Mouse (Mus musculus): ENCODE results near the gene Peg10. TPM values are rescaled to one million over a fixed set of nuclear protein-coding genes. Genes with fewer than 3 reads are reported as not detected.

Peg10 gene
- 9.3 and 9.8 TPM in 2 replicates for polyA plus RNA-seq (2014; fragmentation: Nextera tagmentation; extraction: Ambion mirVana)

- ATAC-seq (peak; percentile 62), DNase-seq (ENCODE audit: low spot score) (peak; percentile 83)
- no peaks in the 10 kb centered on the region for H3K36me3 ChIP-seq (ENCODE audit: control insufficient read depth, insufficient read depth, low read length)
- peak within 1 kb of the TSS; percentile 57 for H3K4me2 ChIP-seq (ENCODE audit: low read length)
- no peaks in the 10 kb centered on the region for H3K27me3 ChIP-seq (replicated peaks; ENCODE audit: control insufficient read depth, insufficient read depth, low read length)
- peaks cover 6% of the 10 kb centered on the region; the same call in 1 of the 2 replicates for H3K9me3 ChIP-seq (replicated peaks; ENCODE audit: control insufficient read depth, low read length)
- WGBS, result 52% methylated on average over 27 of the region's 38 CpGs
- H3K27ac ChIP-seq (ENCODE audit: low read depth, low read length), result peak within 1 kb of the TSS; percentile 83
- peak within 1 kb of the TSS; percentile 77 for H3K9ac ChIP-seq (ENCODE audit: low read length)
- H3K4me1 ChIP-seq (ENCODE audit: control insufficient read depth, insufficient read depth, low read length), result peaks cover 3% of the 10 kb centered on the region; the same call in 1 of the 2 replicates
- H3K4me3 ChIP-seq (ENCODE audit: low read depth, low read length), result peak within 1 kb of the TSS; percentile 48
Measured at GRCm38 (mm10) chr6:4746696-4747439, at the start of gene Peg10, which contains the start of gene Sgce. Gene Peg10, plus strand, starts transcription at chr6:4747306. Gene Sgce, minus strand, starts transcription at chr6:4747207.

GRCm38 (mm10) chr6:4701641-4702040 is 45.5 kb upstream of the Peg10 start:
- no peak overlapping the region for H3K4me3 ChIP-seq (ENCODE audit: low read depth, low read length)
- H3K27me3 ChIP-seq (replicated peaks; ENCODE audit: control insufficient read depth, insufficient read depth, low read length), result no peaks in the 10 kb centered on the region
- no peak for ATAC-seq
- H3K4me2 ChIP-seq (ENCODE audit: low read length), result no peak overlapping the region
- 0 out of 2 replicates have a peak, but pooled peaks cover 6% of the 10 kb centered on the region for H3K36me3 ChIP-seq (ENCODE audit: control insufficient read depth, insufficient read depth, low read length)
- no peak overlapping the region for H3K27ac ChIP-seq (ENCODE audit: low read depth, low read length)
- no peaks in the 10 kb centered on the region for H3K9me3 ChIP-seq (replicated peaks; ENCODE audit: control insufficient read depth, low read length)
- 90% methylated on average over 8 of the region's 8 CpGs for WGBS
- no peak for DNase-seq (ENCODE audit: low spot score)
- H3K4me1 ChIP-seq (ENCODE audit: control insufficient read depth, insufficient read depth, low read length), result no peaks in the 10 kb centered on the region
- no peak overlapping the region for H3K9ac ChIP-seq (ENCODE audit: low read length)

GRCm38 (mm10) chr6:4703908-4704307 is 43.2 kb upstream of the Peg10 start:
- no peak for ATAC-seq
- Histone ChIP-seq H3K27ac (ENCODE audit: low read depth, low read length) (no peak overlapping the region), H3K9me3 (replicated peaks; ENCODE audit: control insufficient read depth, low read length) (no peaks in the 10 kb centered on the region), H3K4me1 (ENCODE audit: control insufficient read depth, insufficient read depth, low read length) (no peaks in the 10 kb centered on the region), H3K4me3 (ENCODE audit: low read depth, low read length) (no peak overlapping the region), H3K4me2 (ENCODE audit: low read length) (no peak overlapping the region), H3K36me3 (ENCODE audit: control insufficient read depth, insufficient read depth, low read length) (peaks cover 11% of the 10 kb centered on the region; the same call in 1 of the 2 replicates), H3K27me3 (replicated peaks; ENCODE audit: control insufficient read depth, insufficient read depth, low read length) (no peaks in the 10 kb centered on the region), H3K9ac (ENCODE audit: low read length) (no peak overlapping the region)
- 81% methylated on average over 7 of the region's 7 CpGs for WGBS
- DNase-seq (ENCODE audit: low spot score), result no peak

- 92% methylated on average over 5 of the region's 5 CpGs for WGBS
- no peak overlapping the region for H3K4me3 ChIP-seq (ENCODE audit: low read depth, low read length)
- no peak for ATAC-seq
Measured at GRCm38 (mm10) chr6:4706415-4706814, 40.7 kb upstream of the Peg10 start.

GRCm38 (mm10) chr6:4708971-4709370 is 38.1 kb upstream of the Peg10 start:
- peaks cover 15% of the 10 kb centered on the region; the same call in 1 of the 2 replicates for H3K36me3 ChIP-seq (ENCODE audit: control insufficient read depth, insufficient read depth, low read length)
- no peak overlapping the region for H3K4me3 ChIP-seq (ENCODE audit: low read depth, low read length)
- 100% methylated on average over 1 of the region's 1 CpGs for WGBS
- H3K9ac ChIP-seq (ENCODE audit: low read length), result no peak overlapping the region
- no peak for DNase-seq (ENCODE audit: low spot score)
- ATAC-seq, result no peak
- H3K4me1 ChIP-seq (ENCODE audit: control insufficient read depth, insufficient read depth, low read length), result no peaks in the 10 kb centered on the region
- no peaks in the 10 kb centered on the region for H3K9me3 ChIP-seq (replicated peaks; ENCODE audit: control insufficient read depth, low read length)
- H3K27ac ChIP-seq (ENCODE audit: low read depth, low read length), result no peak overlapping the region
- no peak overlapping the region for H3K4me2 ChIP-seq (ENCODE audit: low read length)
- no peaks in the 10 kb centered on the region for H3K27me3 ChIP-seq (replicated peaks; ENCODE audit: control insufficient read depth, insufficient read depth, low read length)

More at GRCm38 (mm10) chr6:4706415-4706814, 40.7 kb upstream of the Peg10 start:
- no peak for DNase-seq (ENCODE audit: low spot score)
- Histone ChIP-seq H3K36me3 (ENCODE audit: control insufficient read depth, insufficient read depth, low read length) (peaks cover 15% of the 10 kb centered on the region; the same call in 1 of the 2 replicates), H3K27ac (ENCODE audit: low read depth, low read length) (no peak overlapping the region), H3K27me3 (replicated peaks; ENCODE audit: control insufficient read depth, insufficient read depth, low read length) (no peaks in the 10 kb centered on the region), H3K4me2 (ENCODE audit: low read length) (no peak overlapping the region), H3K9ac (ENCODE audit: low read length) (no peak overlapping the region), H3K4me1 (ENCODE audit: control insufficient read depth, insufficient read depth, low read length) (no peaks in the 10 kb centered on the region), H3K9me3 (replicated peaks; ENCODE audit: control insufficient read depth, low read length) (no peaks in the 10 kb centered on the region)

- ATAC-seq, result no peak
Measured at GRCm38 (mm10) chr6:4716171-4716570, 30.9 kb upstream of the Peg10 start.

GRCm38 (mm10) chr6:4717344-4717743 is 29.8 kb upstream of the Peg10 start:
- no peaks in the 10 kb centered on the region; the same call in 1 of the 2 replicates for H3K4me1 ChIP-seq (ENCODE audit: control insufficient read depth, insufficient read depth, low read length)
- H3K9me3 ChIP-seq (replicated peaks; ENCODE audit: control insufficient read depth, low read length), result no peaks in the 10 kb centered on the region
- 87% methylated on average over 2 of the region's 2 CpGs for WGBS
- DNase-seq (ENCODE audit: low spot score) (no peak), ATAC-seq (no peak)
- H3K4me3 ChIP-seq (ENCODE audit: low read depth, low read length), result no peak overlapping the region
- no peaks in the 10 kb centered on the region for H3K36me3 ChIP-seq (ENCODE audit: control insufficient read depth, insufficient read depth, low read length)
- H3K4me2 ChIP-seq (ENCODE audit: low read length), result no peak overlapping the region
- H3K9ac ChIP-seq (ENCODE audit: low read length), result no peak overlapping the region
- H3K27me3 ChIP-seq (replicated peaks; ENCODE audit: control insufficient read depth, insufficient read depth, low read length), result no peaks in the 10 kb centered on the region
- H3K27ac ChIP-seq (ENCODE audit: low read depth, low read length), result no peak overlapping the region

More at GRCm38 (mm10) chr6:4716171-4716570, 30.9 kb upstream of the Peg10 start:
- Histone ChIP-seq H3K4me2 (ENCODE audit: low read length) (no peak overlapping the region), H3K9ac (ENCODE audit: low read length) (no peak overlapping the region), H3K4me1 (ENCODE audit: control insufficient read depth, insufficient read depth, low read length) (no peaks in the 10 kb centered on the region), H3K27ac (ENCODE audit: low read depth, low read length) (no peak overlapping the region), H3K27me3 (replicated peaks; ENCODE audit: control insufficient read depth, insufficient read depth, low read length) (no peaks in the 10 kb centered on the region), H3K4me3 (ENCODE audit: low read depth, low read length) (no peak overlapping the region), H3K36me3 (ENCODE audit: control insufficient read depth, insufficient read depth, low read length) (no peaks in the 10 kb centered on the region), H3K9me3 (replicated peaks; ENCODE audit: control insufficient read depth, low read length) (no peaks in the 10 kb centered on the region)
- no peak for DNase-seq (ENCODE audit: low spot score)
- 98% methylated on average over 2 of the region's 2 CpGs for WGBS

GRCm38 (mm10) chr6:4722142-4722541 is 25.0 kb upstream of the Peg10 start:
- no peak overlapping the region for H3K4me3 ChIP-seq (ENCODE audit: low read depth, low read length)
- no peak overlapping the region for H3K4me2 ChIP-seq (ENCODE audit: low read length)
- 25% methylated on average over 6 of the region's 6 CpGs for WGBS
- H3K27me3 ChIP-seq (replicated peaks; ENCODE audit: control insufficient read depth, insufficient read depth, low read length), result no peaks in the 10 kb centered on the region
- peaks cover 2% of the 10 kb centered on the region; the same call in 1 of the 2 replicates for H3K4me1 ChIP-seq (ENCODE audit: control insufficient read depth, insufficient read depth, low read length)
- peak; percentile 49 for DNase-seq (ENCODE audit: low spot score)
- H3K36me3 ChIP-seq (ENCODE audit: control insufficient read depth, insufficient read depth, low read length), result no peaks in the 10 kb centered on the region
- no peak overlapping the region for H3K9ac ChIP-seq (ENCODE audit: low read length)
- H3K27ac ChIP-seq (ENCODE audit: low read depth, low read length), result no peak overlapping the region
- H3K9me3 ChIP-seq (replicated peaks; ENCODE audit: control insufficient read depth, low read length), result no peaks in the 10 kb centered on the region
- ATAC-seq, result peak; percentile 55

GRCm38 (mm10) chr6:4722739-4723138 is 24.4 kb upstream of the Peg10 start:
- Histone ChIP-seq H3K27me3 (replicated peaks; ENCODE audit: control insufficient read depth, insufficient read depth, low read length) (no peaks in the 10 kb centered on the region), H3K4me1 (ENCODE audit: control insufficient read depth, insufficient read depth, low read length) (peaks cover 2% of the 10 kb centered on the region; the same call in 1 of the 2 replicates), H3K9me3 (replicated peaks; ENCODE audit: control insufficient read depth, low read length) (no peaks in the 10 kb centered on the region), H3K27ac (ENCODE audit: low read depth, low read length) (no peak overlapping the region), H3K9ac (ENCODE audit: low read length) (no peak overlapping the region), H3K4me3 (ENCODE audit: low read depth, low read length) (no peak overlapping the region), H3K4me2 (ENCODE audit: low read length) (no peak overlapping the region), H3K36me3 (ENCODE audit: control insufficient read depth, insufficient read depth, low read length) (no peaks in the 10 kb centered on the region)
- WGBS, result 86% methylated on average over 13 of the region's 13 CpGs
- ATAC-seq (peak; percentile 57; the same call in 1 of the 2 replicates), DNase-seq (ENCODE audit: low spot score) (no peak)
